Mouse (Mus musculus): Measurements from ENCODE around the gene Lasp1. TPM values are rescaled to one million over a fixed set of nuclear protein-coding genes. Genes with fewer than 3 reads are reported as not detected.
"Not testable (repeated sequence)": the region's sequence is repeated elsewhere in the genome, so short reads cannot be mapped to it uniquely, and the experiment has no call there.

Gene Lasp1
- polyA plus RNA-seq, 1 experiment from 2014 or later = 138 TPM

GRCm38 (mm10) chr11:97872378-97872777 lies 73.6 kb downstream of the Lasp1 start:
- H3K4me2 ChIP-seq (replicated peaks); H3K27ac ChIP-seq; H3K36me3 ChIP-seq; H3K9ac ChIP-seq; H3K4me1 ChIP-seq; H3K4me3 ChIP-seq; ATAC-seq (ENCODE audit: low FRiP score, low read depth); H3K9me3 ChIP-seq; H3K27me3 ChIP-seq: not testable (repeated sequence)
- WGBS = 83% methylated on average over 5 of the region's 5 CpGs

DNA sequence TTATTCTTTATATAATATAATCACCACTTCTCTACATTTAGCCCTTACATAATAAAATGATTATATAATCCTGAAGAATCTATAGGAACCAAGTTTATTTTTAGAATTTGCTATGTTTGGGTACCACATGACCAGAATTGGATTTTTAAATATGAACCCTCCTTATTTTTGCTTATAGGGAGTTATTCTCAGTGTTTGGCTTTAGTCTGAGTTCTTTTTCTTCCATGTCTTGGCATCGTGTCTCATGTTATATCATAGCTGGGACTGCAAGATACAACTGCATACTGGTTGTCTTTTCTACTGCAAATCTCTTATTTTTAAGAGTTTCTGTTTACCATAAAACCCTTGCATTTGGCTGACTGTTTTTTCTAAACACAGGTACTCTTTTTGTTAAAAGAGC lies 75.6 kb downstream of the Lasp1 start:
- no peak overlapping the region for H3K27ac ChIP-seq
- no peak overlapping the region for H3K4me2 ChIP-seq (replicated peaks)
- H3K9ac ChIP-seq = no peak overlapping the region
- no peaks in the 10 kb centered on the region for H3K36me3 ChIP-seq
- 85% methylated on average over 1 of the region's 1 CpGs for WGBS
- H3K27me3 ChIP-seq = no peaks in the 10 kb centered on the region
- H3K4me1 ChIP-seq = no peaks in the 10 kb centered on the region
- H3K9me3 ChIP-seq = no peaks in the 10 kb centered on the region
- ATAC-seq (ENCODE audit: low FRiP score, low read depth) = no peak
- H3K4me3 ChIP-seq = no peak overlapping the region

DNA sequence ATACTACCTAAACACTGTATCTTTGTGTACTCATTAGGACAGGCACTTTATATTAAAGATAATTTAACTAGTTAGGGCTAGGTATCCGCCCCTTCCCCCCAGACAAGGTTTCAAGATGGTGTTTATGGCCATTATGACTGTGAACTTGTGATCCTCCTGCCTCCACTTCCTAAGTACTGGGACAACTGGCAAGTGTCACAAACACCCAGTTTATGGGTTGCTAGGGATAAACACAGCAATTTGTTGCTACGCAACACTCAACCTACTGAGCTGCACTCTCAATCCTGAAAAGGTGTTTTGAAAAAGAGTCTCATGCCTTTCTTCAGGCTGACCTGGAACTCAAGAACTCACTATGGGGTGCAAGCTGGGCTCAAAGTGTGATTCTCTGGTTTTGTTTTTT lies 78.5 kb downstream of the Lasp1 start:
- Histone ChIP-seq H3K27ac (no peak overlapping the region), H3K36me3 (no peaks in the 10 kb centered on the region), H3K4me1 (no peaks in the 10 kb centered on the region), H3K9ac (no peak overlapping the region), H3K27me3 (no peaks in the 10 kb centered on the region), H3K4me3 (no peak overlapping the region), H3K4me2 (replicated peaks) (no peak overlapping the region), H3K9me3 (no peaks in the 10 kb centered on the region)
- 41% methylated on average over 2 of the region's 2 CpGs for WGBS
- no peak for ATAC-seq (ENCODE audit: low FRiP score, low read depth)

GRCm38 (mm10) chr11:97880362-97880761 lies 81.6 kb downstream of the Lasp1 start:
- Histone ChIP-seq H3K4me3 (no peak overlapping the region), H3K36me3 (no peaks in the 10 kb centered on the region), H3K9me3 (0 out of 2 replicates have a peak, but pooled peaks cover 6% of the 10 kb centered on the region), H3K4me1 (0 out of 2 replicates have a peak, but pooled peaks cover 3% of the 10 kb centered on the region), H3K4me2 (replicated peaks) (no peak overlapping the region), H3K27me3 (no peaks in the 10 kb centered on the region), H3K27ac (no peak overlapping the region), H3K9ac (no peak overlapping the region)
- no peak for ATAC-seq (ENCODE audit: low FRiP score, low read depth)
- 86% methylated on average over 4 of the region's 4 CpGs for WGBS

- peak overlapping the region; percentile 61 for H3K4me3 ChIP-seq
- 6% methylated on average over 26 of the region's 26 CpGs for WGBS
- H3K4me2 ChIP-seq (replicated peaks) = peak overlapping the region; percentile 66
- peak overlapping the region; percentile 80 for H3K27ac ChIP-seq
- H3K4me1 ChIP-seq = 0 out of 2 replicates have a peak, but pooled peaks cover 3% of the 10 kb centered on the region
- H3K9me3 ChIP-seq = 0 out of 2 replicates have a peak, but pooled peaks cover 6% of the 10 kb centered on the region
- no peaks in the 10 kb centered on the region for H3K27me3 ChIP-seq
- peak overlapping the region; percentile 64 for H3K9ac ChIP-seq
- 0 out of 2 replicates have a peak, but pooled peaks have one; percentile 37 for ATAC-seq (ENCODE audit: low FRiP score, low read depth)
- H3K36me3 ChIP-seq = no peaks in the 10 kb centered on the region
Observed at GRCm38 (mm10) chr11:97883542-97883917, 84.7 kb downstream of the Lasp1 start.

DNA sequence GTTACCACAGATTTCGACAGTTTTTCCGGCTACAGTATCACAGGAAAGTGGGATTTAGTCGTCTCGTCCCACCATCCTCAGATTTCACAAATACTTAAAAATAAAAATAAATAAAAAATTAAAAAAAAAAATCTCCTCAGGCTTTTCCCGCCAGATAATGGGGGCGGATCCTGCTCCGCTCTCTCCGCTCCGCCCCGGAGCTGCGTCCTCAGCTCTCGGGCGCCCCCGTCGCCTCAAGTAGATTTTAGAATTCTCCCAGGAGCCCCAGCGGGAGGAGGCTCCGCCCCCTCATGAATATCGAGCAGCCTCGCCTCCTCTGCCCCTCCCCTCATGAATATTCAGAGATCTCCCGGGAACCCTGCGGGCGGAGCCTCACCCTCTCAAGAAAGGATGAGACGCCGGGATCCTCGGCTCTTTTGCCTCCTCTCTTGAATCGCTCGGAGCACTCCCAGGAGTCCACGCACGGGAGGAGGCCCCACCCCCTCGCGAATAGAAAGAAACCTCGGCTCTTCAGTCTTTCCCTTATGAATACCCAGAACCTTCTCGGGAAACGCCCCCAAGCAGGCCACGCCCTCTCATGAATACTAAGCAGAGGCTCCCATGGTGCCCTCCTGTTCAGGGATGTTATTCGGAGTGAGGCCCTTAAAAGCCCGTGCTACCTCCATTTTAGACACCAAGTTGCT lies 85.3 kb downstream of the Lasp1 start, which contains the start of gene Fbxo47:
TSS of gene Fbxo47 (minus strand) at position 237 of the 683 bp plus-strand sequence.
- Histone ChIP-seq H3K4me1 (0 out of 2 replicates have a peak, but pooled peaks cover 3% of the 10 kb centered on the region), H3K9ac (peak within 1 kb of the TSS; percentile 64), H3K27ac (peak within 1 kb of the TSS; percentile 80), H3K27me3 (no peaks in the 10 kb centered on the region), H3K36me3 (no peaks in the 10 kb centered on the region), H3K9me3 (0 out of 2 replicates have a peak, but pooled peaks cover 6% of the 10 kb centered on the region), H3K4me2 (replicated peaks) (peak within 1 kb of the TSS; percentile 66), H3K4me3 (peak within 1 kb of the TSS; percentile 61)
- ATAC-seq (ENCODE audit: low FRiP score, low read depth) = peak; percentile 95
- WGBS = under 1% methylated on average over 37 of the region's 37 CpGs

DNA sequence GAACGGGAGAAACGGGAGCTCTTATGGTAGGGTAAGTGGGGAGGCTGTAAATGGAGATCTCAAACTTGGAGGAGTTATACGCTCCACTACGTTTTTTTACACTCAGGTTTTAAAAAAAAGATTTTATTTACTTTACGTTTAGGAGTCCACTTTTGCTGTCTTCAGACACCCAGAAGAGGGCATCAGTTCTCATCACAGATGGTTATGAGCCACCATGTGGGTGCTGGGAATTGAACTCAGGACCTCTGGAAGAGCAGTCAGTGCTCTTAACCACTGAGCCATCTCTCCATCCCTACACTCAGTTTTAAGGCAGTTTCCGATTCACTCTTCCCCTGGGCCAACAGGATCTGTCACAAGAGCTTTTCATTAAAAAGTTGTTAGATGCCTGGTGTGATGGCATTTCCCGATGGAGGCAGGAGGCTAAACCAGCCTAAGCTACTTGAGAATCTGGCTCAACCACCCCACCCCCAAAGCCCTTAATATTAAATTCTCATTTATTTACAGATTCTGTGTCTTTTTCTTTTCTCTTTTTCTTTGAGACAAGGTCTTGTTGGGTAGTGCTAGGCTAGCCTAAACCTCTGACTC lies 85.9 kb downstream of the Lasp1 start:
- Histone ChIP-seq H3K9ac (peak overlapping the region; percentile 40; the same call in 1 of the 2 replicates), H3K4me1 (0 out of 2 replicates have a peak, but pooled peaks cover 3% of the 10 kb centered on the region), H3K9me3 (0 out of 2 replicates have a peak, but pooled peaks cover 6% of the 10 kb centered on the region), H3K4me3 (peak overlapping the region; percentile 61), H3K27me3 (no peaks in the 10 kb centered on the region), H3K27ac (peak overlapping the region; percentile 53; the same call in 1 of the 2 replicates), H3K4me2 (replicated peaks) (peak overlapping the region; percentile 66), H3K36me3 (no peaks in the 10 kb centered on the region)
- WGBS = 21% methylated on average over 7 of the region's 7 CpGs
- ATAC-seq (ENCODE audit: low FRiP score, low read depth) = no peak

- Histone ChIP-seq H3K27me3 (no peaks in the 10 kb centered on the region), H3K36me3 (no peaks in the 10 kb centered on the region), H3K27ac (no peak overlapping the region; the same call in 1 of the 2 replicates), H3K9ac (no peak overlapping the region), H3K9me3 (0 out of 2 replicates have a peak, but pooled peaks cover 6% of the 10 kb centered on the region), H3K4me1 (0 out of 2 replicates have a peak, but pooled peaks cover 3% of the 10 kb centered on the region), H3K4me2 (replicated peaks) (peak overlapping the region; percentile 66; the same call in 1 of the 2 replicates), H3K4me3 (no peak overlapping the region; the same call in 1 of the 2 replicates)
- WGBS = 100% methylated on average over 2 of the region's 2 CpGs
- ATAC-seq (ENCODE audit: low FRiP score, low read depth) = no peak
Observed at GRCm38 (mm10) chr11:97885296-97885915, 86.6 kb downstream of the Lasp1 start.

Other genes starting within 250 kb of the Lasp1 start
- 0.32 and 0.48 TPM in 2 replicates for gene Srcin1, start 222.8 kb upstream of the Lasp1 start, polyA plus RNA-seq (2015; fragmentation: Nextera tagmentation; extraction: Ambion mirVana)
- gene Epop, start 169.3 kb upstream of the Lasp1 start, polyA plus RNA-seq (2015; fragmentation: Nextera tagmentation; extraction: Ambion mirVana) = 3.5 and 4.6 TPM in 2 replicates
- gene Mllt6, start 135.6 kb upstream of the Lasp1 start, polyA plus RNA-seq (2015; fragmentation: Nextera tagmentation; extraction: Ambion mirVana) = 2.9 and 3.3 TPM in 2 replicates
- gene Cisd3, start 113.2 kb upstream of the Lasp1 start, polyA plus RNA-seq (2015; fragmentation: Nextera tagmentation; extraction: Ambion mirVana) = 11.2 and 13.5 TPM in 2 replicates
- 20.7 and 21.3 TPM in 2 replicates for gene Pcgf2, start 98.5 kb upstream of the Lasp1 start, polyA plus RNA-seq (2015; fragmentation: Nextera tagmentation; extraction: Ambion mirVana)
- 490 and 497 TPM in 2 replicates for gene Psmb3, start 95.6 kb upstream of the Lasp1 start, polyA plus RNA-seq (2015; fragmentation: Nextera tagmentation; extraction: Ambion mirVana)
- gene Pip4k2b, start 54.3 kb upstream of the Lasp1 start, polyA plus RNA-seq (2015; fragmentation: Nextera tagmentation; extraction: Ambion mirVana) = 2.8 and 3.3 TPM in 2 replicates
- 21.0 and 23.3 TPM in 2 replicates for gene Cwc25, start 32.4 kb upstream of the Lasp1 start, polyA plus RNA-seq (2015; fragmentation: Nextera tagmentation; extraction: Ambion mirVana)
- 0.83 TPM in 1 of 2 replicates, not detected in the other for gene 1700001P01Rik, start 23.1 kb upstream of the Lasp1 start, polyA plus RNA-seq (2015; fragmentation: Nextera tagmentation; extraction: Ambion mirVana)
- gene Rpl23, start 16.6 kb upstream of the Lasp1 start, polyA plus RNA-seq (2015; fragmentation: Nextera tagmentation; extraction: Ambion mirVana) = 547 and 558 TPM in 2 replicates
- gene B230217C12Rik, start 41.8 kb downstream of the Lasp1 start, polyA plus RNA-seq (2015; fragmentation: Nextera tagmentation; extraction: Ambion mirVana) = 11.7 and 12.5 TPM in 2 replicates
- 0.37 and 0.63 TPM in 2 replicates for gene Fbxo47, start 85.2 kb downstream of the Lasp1 start, polyA plus RNA-seq (2015; fragmentation: Nextera tagmentation; extraction: Ambion mirVana)
- 0.33 and 0.50 TPM in 2 replicates for gene Plxdc1, start 187.4 kb downstream of the Lasp1 start, polyA plus RNA-seq (2015; fragmentation: Nextera tagmentation; extraction: Ambion mirVana)
- 7.0 and 8.8 TPM in 2 replicates for gene Arl5c, start 197.2 kb downstream of the Lasp1 start, polyA plus RNA-seq (2015; fragmentation: Nextera tagmentation; extraction: Ambion mirVana)
- 20.0 and 20.7 TPM in 2 replicates for gene Cacnb1, start 224.0 kb downstream of the Lasp1 start, polyA plus RNA-seq (2015; fragmentation: Nextera tagmentation; extraction: Ambion mirVana)
- gene Rpl19, start 227.7 kb downstream of the Lasp1 start, polyA plus RNA-seq (2015; fragmentation: Nextera tagmentation; extraction: Ambion mirVana) = 1,012 and 1,039 TPM in 2 replicates